Mouse (Mus musculus): ENCODE data around the gene Pdpn. TPM values are rescaled to one million over a fixed set of nuclear protein-coding genes. Genes with fewer than 3 reads are reported as not detected.

Pdpn gene
- polyA plus RNA-seq, 1 experiment from 2014 or later: 51.0 TPM

DNA sequence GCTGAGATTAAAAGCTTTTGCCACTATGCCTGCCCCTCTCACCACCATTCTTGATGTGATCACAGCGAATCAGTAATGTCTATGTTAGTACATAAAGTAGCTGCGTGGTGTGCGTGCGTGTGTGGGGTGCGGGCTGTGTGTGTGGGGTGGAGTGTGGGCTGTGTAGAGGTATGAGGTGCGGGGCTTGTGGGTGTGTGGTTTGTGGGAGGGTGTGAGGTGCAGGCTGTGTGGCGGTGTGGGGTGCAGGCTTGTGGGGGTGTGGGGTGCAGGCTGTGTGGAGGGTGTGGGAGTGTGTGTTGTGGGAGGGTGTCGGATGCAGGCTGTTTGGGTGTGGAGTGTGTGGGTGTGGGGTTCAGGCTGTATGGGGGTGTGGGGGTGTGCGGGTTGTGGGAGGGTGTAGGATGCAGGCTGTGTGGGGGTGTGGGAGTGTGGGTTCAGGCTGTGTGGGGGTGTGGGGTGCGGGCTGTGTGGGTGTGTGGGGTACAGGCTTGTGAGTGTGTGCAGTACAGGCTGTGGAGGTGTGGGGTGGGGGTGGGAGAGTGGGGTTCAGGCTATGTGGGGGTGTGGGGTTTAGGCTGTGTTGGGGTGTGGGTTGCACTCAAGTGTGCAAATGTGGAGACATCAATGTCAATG is 67.5 kb downstream of the Pdpn start:
- peak; percentile 49; the same call in 1 of the 2 replicates for ATAC-seq (ENCODE audit: borderline replicate concordance, extremely low read depth, low FRiP score, low TSS enrichment)

GRCm38 (mm10) chr4:143231110-143231509 is 68.3 kb downstream of the Pdpn start:
- Histone ChIP-seq H3K27ac (no peak overlapping the region), H3K4me1 (no peaks in the 10 kb centered on the region), H3K9me3 (no peaks in the 10 kb centered on the region), H3K4me3 (no peak overlapping the region), H3K36me3 (no peaks in the 10 kb centered on the region), H3K4me2 (no peak overlapping the region), H3K27me3 (no peaks in the 10 kb centered on the region), H3K9ac (no peak overlapping the region)
- ATAC-seq (ENCODE audit: borderline replicate concordance, extremely low read depth, low FRiP score, low TSS enrichment): no peak
- WGBS: 74% methylated on average over 3 of the region's 3 CpGs

More for the DNA sequence above, 67.5 kb downstream of the Pdpn start:
- H3K4me1 ChIP-seq: no peaks in the 10 kb centered on the region
- H3K4me3 ChIP-seq: no peak overlapping the region
- H3K36me3 ChIP-seq: no peaks in the 10 kb centered on the region
- no peak overlapping the region for H3K27ac ChIP-seq
- H3K9ac ChIP-seq: no peak overlapping the region
- no peaks in the 10 kb centered on the region for H3K27me3 ChIP-seq
- H3K4me2 ChIP-seq: no peak overlapping the region
- no peaks in the 10 kb centered on the region for H3K9me3 ChIP-seq
- WGBS: 90% methylated on average over 10 of the region's 10 CpGs

DNA sequence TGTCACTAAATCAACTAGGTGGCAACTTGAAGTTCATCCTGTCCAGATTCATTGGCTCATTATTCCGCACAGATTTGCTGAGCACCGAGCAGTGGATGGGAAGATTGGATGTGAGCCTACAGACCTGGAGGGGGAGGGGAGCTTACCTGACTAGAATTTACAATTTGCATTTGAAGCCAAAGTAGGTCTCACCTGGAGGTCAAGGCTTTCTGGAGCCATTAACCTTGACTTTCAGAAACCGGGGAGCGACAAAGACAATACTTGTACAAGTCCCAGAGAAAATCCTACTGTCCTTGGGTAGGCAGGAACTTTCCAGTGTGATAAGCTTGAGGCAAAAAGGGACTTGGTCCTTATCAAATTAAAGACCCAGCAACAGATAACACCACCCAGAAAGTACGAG is 71.4 kb downstream of the Pdpn start:
- Histone ChIP-seq H3K4me1 (no peaks in the 10 kb centered on the region), H3K4me2 (no peak overlapping the region), H3K27me3 (no peaks in the 10 kb centered on the region), H3K9me3 (no peaks in the 10 kb centered on the region), H3K9ac (no peak overlapping the region), H3K36me3 (no peaks in the 10 kb centered on the region), H3K27ac (no peak overlapping the region), H3K4me3 (no peak overlapping the region)
- ATAC-seq (ENCODE audit: borderline replicate concordance, extremely low read depth, low FRiP score, low TSS enrichment): no peak
- WGBS: 56% methylated on average over 5 of the region's 5 CpGs

DNA sequence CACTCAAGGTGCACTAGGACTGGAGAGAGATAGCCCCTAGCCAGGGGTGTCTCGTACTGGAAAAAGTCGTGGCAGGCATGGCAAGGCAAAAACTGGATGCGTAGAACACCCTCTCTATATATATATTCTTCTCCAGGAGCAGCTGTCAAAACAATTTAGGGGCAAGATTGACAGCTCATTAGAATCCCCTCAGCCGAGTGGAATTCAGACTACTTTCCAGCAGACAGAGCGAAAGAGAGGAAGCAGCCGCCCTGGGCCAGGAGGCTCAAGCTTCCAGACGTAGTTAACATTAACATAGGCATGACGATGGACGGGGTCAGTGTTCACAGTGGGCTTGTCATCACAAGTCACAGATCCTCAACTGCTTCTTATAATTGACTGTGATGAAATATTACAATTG is 73.5 kb downstream of the Pdpn start:
- WGBS: 46% methylated on average over 9 of the region's 9 CpGs
- ATAC-seq (ENCODE audit: borderline replicate concordance, extremely low read depth, low FRiP score, low TSS enrichment): no peak
- Histone ChIP-seq H3K4me1 (no peaks in the 10 kb centered on the region), H3K4me2 (no peak overlapping the region), H3K27me3 (no peaks in the 10 kb centered on the region), H3K4me3 (no peak overlapping the region), H3K9me3 (no peaks in the 10 kb centered on the region), H3K9ac (no peak overlapping the region), H3K36me3 (no peaks in the 10 kb centered on the region), H3K27ac (no peak overlapping the region)

DNA sequence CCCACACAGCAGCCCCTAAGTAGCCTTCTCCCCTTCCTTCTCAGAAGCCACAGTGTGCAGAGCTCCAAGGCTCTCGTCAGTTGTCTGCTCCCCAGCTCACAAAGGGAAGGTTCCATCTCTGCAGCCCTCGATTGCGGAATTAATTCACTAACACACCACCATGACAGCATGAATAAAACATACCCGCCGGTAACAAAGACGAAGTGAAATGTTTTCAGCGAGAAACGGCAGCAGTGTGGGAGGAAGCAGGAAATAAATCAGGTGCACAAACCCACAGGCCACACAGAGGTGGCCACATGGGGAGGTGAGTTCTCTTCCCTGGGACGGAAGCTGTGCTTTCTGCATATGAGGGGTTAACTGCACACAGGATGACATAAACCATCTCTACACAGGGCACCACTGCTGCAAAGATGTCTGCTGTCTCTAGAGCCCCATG is 80.0 kb downstream of the Pdpn start:
- no peaks in the 10 kb centered on the region for H3K36me3 ChIP-seq
- no peak overlapping the region for H3K9ac ChIP-seq
- no peaks in the 10 kb centered on the region for H3K9me3 ChIP-seq
- no peak for ATAC-seq (ENCODE audit: borderline replicate concordance, extremely low read depth, low FRiP score, low TSS enrichment)
- H3K27me3 ChIP-seq: no peaks in the 10 kb centered on the region
- WGBS: 57% methylated on average over 9 of the region's 9 CpGs
- no peaks in the 10 kb centered on the region for H3K4me1 ChIP-seq
- no peak overlapping the region for H3K4me2 ChIP-seq
- no peak overlapping the region for H3K27ac ChIP-seq
- no peak overlapping the region for H3K4me3 ChIP-seq

DNA sequence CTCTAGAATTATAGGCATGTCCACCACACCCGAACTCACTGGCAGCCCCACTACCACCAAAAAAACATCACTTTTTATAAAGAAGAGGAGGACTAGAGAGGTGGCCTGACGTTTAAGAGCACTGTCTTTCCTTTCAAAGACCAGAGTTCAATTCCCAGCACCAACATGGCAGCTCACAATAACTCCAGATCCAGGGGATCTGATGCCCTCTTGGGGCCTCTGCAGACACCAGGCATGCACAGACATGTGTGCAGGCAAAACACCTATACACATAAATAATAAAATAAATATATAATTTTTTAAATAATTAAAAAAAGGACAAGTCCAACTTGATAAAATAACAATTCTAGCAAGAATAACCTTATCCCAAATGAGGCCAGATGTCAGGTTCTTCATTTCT is 80.5 kb downstream of the Pdpn start:
- H3K4me2 ChIP-seq: no peak overlapping the region
- H3K27me3 ChIP-seq: no peaks in the 10 kb centered on the region
- 70% methylated on average over 2 of the region's 2 CpGs for WGBS
- no peak overlapping the region for H3K4me3 ChIP-seq
- H3K36me3 ChIP-seq: no peaks in the 10 kb centered on the region
- ATAC-seq (ENCODE audit: borderline replicate concordance, extremely low read depth, low FRiP score, low TSS enrichment): no peak
- no peak overlapping the region for H3K9ac ChIP-seq
- no peaks in the 10 kb centered on the region for H3K4me1 ChIP-seq
- H3K27ac ChIP-seq: no peak overlapping the region
- no peaks in the 10 kb centered on the region for H3K9me3 ChIP-seq

Other genes starting within 250 kb of the Pdpn start
- 10.5 and 11.7 TPM in 2 replicates for gene Prdm2, start 86.6 kb downstream of the Pdpn start, polyA plus RNA-seq (2015; fragmentation: Nextera tagmentation; extraction: Ambion mirVana)
- 0.06 and 0.07 TPM in 2 replicates for gene Lrrc38, start 50.2 kb upstream of the Pdpn start, polyA plus RNA-seq (2015; fragmentation: Nextera tagmentation; extraction: Ambion mirVana)
- gene Pramel1, start 94.9 kb upstream of the Pdpn start, polyA plus RNA-seq (2015; fragmentation: Nextera tagmentation; extraction: Ambion mirVana): not detected in 2 replicates
- 17.4 and 19.7 TPM in 2 replicates for gene Pramef8, start 112.9 kb upstream of the Pdpn start, polyA plus RNA-seq (2015; fragmentation: Nextera tagmentation; extraction: Ambion mirVana)
- gene Oog4, start 150.8 kb upstream of the Pdpn start, polyA plus RNA-seq (2015; fragmentation: Nextera tagmentation; extraction: Ambion mirVana): not detected in 2 replicates
- gene Gm13043, start 211.8 kb upstream of the Pdpn start, polyA plus RNA-seq (2015; fragmentation: Nextera tagmentation; extraction: Ambion mirVana): not detected in 2 replicates
- gene Gm13040, start 236.4 kb upstream of the Pdpn start, polyA plus RNA-seq (2015; fragmentation: Nextera tagmentation; extraction: Ambion mirVana): not detected in 2 replicates